Mouse (Mus musculus): ENCODE data around the gene Rps18.
A peak's percentile ranks its signal among the peaks of the same experiment; 100 is the strongest.

The Rps18 gene

GRCm38 (mm10) chr17:33943454-33943853 is 12.3 kb downstream of the Rps18 start:
- no peak for DNase-seq (ENCODE audit: low spot score)

DNA sequence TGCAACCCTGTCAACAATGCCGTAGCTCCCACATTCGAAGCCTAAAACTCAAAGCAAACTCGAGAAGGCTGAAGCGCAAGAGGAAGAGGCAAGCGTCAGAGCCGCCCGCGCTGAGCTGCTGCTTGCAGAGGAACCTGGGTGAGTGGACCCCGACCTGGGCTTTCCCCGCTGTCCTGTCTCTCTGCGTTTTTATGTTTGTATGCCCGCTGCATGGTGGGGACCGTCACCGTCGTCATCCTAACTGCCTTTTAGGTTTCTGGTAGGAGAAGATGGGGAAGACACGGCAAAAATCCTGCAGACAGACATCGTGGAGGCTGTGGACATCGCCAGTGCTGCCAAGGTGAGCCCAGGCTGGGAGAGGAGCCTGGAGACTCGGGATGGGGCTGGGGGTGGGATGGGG is 14.4 kb downstream of the Rps18 start:
- no peak for DNase-seq (ENCODE audit: low spot score)

DNA sequence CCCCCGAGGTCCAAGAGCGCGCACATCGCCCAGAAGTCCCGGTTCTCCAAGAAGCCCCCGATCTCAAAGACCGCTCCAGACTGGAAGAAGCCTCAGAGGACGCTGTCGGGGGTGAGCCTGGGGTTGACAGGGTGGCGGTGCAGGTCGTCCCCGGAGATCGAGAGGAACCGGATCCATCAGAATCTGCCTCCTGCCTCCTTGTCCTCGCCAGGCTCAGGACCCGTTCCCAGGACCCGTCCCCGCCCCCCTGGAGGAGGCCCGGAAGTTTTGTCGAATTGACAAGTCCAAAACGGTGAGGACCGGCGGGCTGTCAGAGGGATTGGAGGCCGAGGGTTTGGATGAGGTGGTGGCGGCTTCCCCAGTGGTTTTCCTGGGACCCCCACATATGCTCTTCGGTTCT is 14.8 kb downstream of the Rps18 start:
- no peak for DNase-seq (ENCODE audit: low spot score)

- DNase-seq (ENCODE audit: low spot score) = peak; percentile 86
Measured at GRCm38 (mm10) chr17:33940206-33940805, 15.5 kb downstream of the Rps18 start, which contains the start of the genes Pfdn6 and Wdr46. TSS of gene Pfdn6 (minus strand) at chr17:33940343. TSS of gene Wdr46 (plus strand) at chr17:33940660.

- no peak for DNase-seq (ENCODE audit: low spot score)
Measured at GRCm38 (mm10) chr17:33938783-33939182, 17.0 kb downstream of the Rps18 start.

DNA sequence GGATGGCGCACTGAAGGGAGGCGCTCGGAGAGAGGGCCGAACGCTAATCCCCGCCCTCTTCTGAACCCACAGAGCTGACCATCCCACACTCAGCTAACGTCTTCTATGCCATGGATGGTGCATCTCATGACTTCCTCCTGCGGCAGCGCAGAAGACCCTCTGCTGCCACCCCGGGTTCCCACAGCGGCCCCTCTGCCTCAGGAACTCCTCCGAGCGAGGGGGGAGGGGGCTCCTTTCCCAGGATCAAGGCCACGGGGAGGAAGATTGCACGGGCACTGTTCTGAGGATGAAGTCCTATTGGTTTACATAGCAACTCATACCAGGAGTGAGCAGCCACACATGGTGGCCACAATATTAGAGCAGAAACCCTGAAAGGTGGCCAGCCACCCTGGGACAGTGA is 18.8 kb downstream of the Rps18 start:
- DNase-seq (ENCODE audit: low spot score) = no peak

- no peak for DNase-seq (ENCODE audit: low spot score)
Measured at GRCm38 (mm10) chr17:33935422-33936055, 20.3 kb downstream of the Rps18 start.

DNA sequence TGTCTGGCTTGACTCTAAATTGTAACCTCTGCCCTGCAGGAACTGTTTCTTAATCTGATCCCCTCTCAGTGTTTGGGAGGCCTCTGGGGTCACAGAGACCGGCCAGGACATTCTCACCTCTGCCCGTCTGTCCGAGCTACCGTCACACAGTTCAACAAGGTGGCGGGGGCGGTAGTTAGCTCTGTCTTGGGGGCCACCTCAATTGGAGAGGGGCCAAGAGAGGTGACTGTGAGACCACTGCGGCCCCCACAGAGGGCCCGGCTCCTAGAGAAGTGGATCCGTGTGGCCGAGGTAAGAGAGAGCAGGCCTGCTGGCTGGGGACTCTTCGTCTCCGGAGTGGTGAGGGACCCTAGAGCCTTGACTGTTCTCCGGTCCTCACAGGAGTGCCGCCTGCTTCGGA is 22.8 kb downstream of the Rps18 start:
- no peak for DNase-seq (ENCODE audit: low spot score)

DNA sequence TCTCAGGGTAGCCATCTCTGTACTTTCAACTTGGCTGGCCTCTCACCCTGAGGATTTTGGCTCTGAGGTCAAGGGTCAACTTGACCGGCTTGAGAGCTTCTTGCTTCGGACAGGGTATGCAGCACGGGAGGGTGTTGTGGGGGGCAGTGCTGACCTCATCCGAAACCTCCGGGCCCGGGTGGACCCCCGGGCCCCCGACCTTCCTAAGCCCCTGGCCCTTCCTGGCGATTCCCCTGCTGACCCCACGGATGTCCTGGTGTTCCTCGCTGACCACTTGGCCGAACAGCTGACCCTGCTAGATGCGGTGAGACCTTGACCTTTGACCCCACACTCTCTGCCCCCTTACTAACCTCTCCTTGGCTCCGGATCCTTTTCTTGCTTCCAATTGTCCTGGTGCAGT is 23.4 kb downstream of the Rps18 start:
- no peak for DNase-seq (ENCODE audit: low spot score)

DNA sequence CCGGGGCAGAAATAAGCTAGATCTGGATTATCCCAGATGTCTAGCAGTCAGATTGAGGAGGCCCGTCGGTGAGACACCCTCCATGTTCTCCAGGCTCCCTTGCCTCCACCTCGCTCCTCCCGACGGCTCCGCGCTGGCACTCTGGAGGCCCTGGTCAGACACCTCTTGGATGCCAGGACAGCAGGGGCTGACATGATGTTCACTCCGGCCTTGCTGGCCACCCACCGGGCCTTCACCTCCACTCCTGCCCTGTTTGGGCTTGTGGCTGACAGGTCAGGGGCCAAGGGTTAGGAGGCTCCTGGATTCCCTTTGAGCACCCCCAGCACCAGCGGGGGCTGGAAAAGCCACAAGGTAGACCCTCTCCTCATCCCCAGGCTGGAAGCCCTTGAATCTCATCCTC is 23.9 kb downstream of the Rps18 start:
- DNase-seq (ENCODE audit: low spot score) = no peak

DNA sequence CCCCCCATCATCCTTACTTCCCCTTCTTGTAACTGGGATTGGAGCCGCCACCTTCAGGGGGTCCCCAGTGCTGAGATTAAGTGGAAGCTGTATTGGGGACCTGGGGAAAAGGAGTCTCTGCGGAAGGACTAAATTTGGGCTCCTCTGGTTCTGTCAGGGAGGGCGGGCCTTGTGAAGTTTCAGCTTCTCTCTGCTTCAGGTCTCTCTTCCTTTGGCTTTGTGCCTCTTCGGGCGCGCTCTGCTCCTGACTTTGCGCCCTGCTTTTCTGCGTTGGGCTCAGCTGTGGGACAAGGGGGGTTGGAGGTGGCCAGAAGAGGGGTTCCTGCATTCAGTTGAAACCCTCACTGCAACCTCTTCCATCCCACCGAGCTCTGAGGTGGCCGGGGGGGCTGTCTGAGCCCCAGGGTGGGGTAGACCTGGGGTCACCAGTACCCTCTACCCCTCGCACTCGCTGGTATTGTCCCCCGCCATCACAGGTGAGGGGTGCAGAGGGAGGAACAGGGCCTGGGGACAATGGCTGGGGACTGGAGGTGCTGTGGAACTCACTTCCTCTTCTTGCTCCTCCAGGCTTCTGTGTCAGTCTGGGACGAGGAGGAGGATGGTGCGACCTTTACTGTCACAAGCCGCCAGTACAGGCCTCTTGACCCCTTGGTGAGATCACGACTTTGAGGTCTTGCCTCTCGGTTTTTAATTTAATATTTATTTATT is 24.5 kb downstream of the Rps18 start:
- no peak for DNase-seq (ENCODE audit: low spot score)

DNA sequence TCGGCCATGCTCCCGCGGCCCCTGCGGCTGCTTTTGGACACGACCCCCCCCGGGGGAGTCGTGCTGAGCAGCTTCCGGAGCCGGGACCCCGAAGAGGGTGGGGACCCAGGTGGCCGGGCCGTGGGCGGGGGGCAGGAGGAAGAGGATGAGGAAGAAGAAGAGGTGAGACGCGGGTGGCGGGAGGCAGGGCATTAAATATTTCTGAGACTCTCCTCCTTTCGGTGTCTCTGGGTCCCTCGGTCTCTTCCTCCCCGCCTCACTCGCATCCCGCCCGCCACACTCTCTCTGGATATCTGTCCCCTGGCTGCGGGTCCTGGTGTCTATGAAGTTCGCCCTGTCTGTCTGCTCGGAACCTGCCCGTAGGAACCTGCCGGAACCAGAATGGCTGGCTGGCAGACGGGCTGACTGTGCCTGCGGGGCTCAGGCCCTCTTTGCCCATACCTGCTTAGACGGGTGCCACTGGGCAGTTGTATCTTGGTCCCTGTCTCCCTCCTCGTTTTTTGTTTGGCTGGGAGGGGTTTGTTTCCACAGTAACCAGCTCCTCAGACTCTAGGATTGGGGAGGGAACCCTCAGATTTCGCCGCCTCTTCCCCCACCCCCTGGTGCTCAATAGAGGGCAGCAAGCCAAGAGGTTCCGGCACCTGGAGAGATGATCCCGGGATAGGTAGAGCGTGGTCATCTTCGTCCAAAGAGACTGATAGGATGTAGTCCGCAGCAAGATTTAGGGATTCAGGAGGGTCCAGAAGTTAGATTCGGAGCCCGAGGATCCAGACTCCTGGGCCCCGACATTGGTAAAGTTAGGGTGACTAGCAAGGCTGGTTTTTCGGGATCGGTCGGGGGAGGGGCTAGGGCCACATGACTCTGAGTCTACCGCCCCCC is 25.3 kb downstream of the Rps18 start:
- DNase-seq (ENCODE audit: low spot score) = peak; percentile 62

- peak; percentile 94 for DNase-seq (ENCODE audit: low spot score)
Measured at GRCm38 (mm10) chr17:33929371-33930279, 26.2 kb downstream of the Rps18 start, which contains the start of gene Rgl2. TSS of gene Rgl2 (plus strand) at chr17:33929543.

- DNase-seq (ENCODE audit: low spot score) = no peak
Measured at GRCm38 (mm10) chr17:33928251-33928947, 27.4 kb downstream of the Rps18 start.

GRCm38 (mm10) chr17:33926207-33926932 is 29.4 kb downstream of the Rps18 start:
- no peak for DNase-seq (ENCODE audit: low spot score)

DNA sequence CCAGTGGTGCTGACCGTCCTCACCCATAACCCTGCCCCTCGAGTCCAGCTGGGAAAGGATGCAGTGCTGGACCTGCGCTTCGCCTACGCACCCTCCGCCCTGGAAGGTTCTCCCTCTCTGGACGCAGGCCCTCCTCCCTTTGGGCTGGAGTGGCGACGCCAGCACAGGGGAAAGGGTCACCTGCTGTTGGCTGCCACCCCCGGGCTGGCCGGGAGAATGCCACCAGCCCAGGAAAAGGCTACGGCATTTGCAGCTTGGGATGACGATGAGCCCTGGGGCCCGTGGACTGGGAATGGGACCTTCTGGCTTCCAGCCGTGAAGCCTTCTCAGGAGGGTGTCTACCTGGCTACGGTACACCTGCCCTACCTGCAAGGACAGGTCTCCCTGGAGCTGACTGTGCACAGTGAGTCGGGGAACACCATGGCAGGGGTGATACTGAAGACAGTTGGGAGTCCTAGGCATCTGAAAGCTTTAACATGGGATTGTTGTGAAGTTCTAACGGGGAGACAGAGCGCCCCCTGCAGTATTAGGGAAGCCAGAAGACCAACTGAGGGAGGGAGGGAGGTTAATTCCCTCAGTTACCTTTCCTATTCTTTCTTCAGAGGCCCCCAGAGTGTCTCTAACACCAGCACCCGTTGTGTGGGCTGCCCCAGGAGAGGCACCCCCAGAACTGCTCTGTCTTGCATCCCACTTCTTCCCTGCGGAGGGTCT is 30.2 kb downstream of the Rps18 start:
- no peak for DNase-seq (ENCODE audit: low spot score)

- DNase-seq (ENCODE audit: low spot score) = no peak
Measured at GRCm38 (mm10) chr17:33924577-33925283, 31.1 kb downstream of the Rps18 start.

DNA sequence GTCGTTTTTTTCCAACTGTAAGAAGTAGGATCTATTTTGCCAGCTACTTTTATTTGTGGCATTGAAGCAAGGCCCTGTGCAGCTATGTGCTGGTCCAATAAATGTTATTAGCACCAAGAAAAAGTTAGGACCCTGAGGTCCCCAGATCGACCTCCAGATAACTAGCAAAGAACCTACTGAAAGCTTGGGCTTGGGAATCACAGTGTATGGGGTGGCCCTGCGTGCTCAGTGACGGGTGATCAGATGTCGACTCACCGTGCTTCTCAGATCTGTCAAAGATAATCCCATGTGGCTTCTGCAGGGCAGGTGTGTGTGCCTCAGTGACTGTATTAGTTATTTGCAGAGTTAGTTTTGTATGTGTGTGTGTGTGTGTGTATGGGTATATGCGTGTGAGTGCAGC is 34.4 kb downstream of the Rps18 start:
- no peak for DNase-seq (ENCODE audit: low spot score)

All from urinary bladder, postnatal 25 days (tissue).